Mouse (Mus musculus): ENCODE measurements around the gene Capzb. TPM values are rescaled to one million over a fixed set of nuclear protein-coding genes. Genes with fewer than 3 reads are reported as not detected.
A peak's percentile ranks its signal among the peaks of the same experiment; 100 is the strongest.

Capzb gene
- total RNA-seq, 2 experiments from 2014 or later = 35.6 to 94.3 TPM

DNA sequence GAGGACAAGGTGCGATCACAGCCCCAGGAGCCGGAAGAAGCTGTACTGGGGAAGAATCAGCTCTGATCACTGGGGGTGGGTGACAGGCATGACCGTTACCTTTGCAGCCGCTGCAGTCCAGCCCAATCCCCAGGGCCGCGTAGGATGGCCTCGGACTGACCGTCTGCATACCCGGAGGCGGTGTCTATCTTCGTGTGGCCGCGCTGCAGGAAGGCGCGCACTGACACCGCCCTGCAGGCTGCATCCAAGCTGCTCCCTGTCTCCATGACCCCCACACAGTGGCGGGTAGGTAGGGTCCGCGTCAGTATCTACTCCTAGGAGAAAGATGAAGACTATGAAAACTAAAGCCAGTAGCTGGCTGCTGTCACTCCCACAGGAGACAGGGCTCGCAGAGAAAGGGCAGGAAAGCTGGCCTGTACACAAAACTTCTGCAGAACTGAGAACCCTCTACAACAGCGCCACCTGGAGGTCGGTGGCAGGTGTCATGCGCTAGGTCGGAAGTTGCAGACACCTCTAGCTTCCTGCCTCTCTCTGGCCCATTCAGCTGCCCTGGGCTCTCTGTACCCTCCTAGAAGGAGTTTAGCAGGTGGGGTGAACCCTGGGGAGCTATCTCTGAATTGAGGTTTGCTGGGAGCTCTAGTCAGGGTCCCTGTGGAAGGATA lies 144.3 kb downstream of the Capzb start:
- ATAC-seq (replicated peaks; ENCODE audit: low FRiP score, poor library complexity, severe bottlenecking) = peak; percentile 81

- no peak for ATAC-seq (replicated peaks; ENCODE audit: low FRiP score, poor library complexity, severe bottlenecking)
Measured at GRCm38 (mm10) chr4:139338145-139338544, 145.4 kb downstream of the Capzb start.

GRCm38 (mm10) chr4:139340835-139341234 lies 148.1 kb downstream of the Capzb start:
- no peak for ATAC-seq (replicated peaks; ENCODE audit: low FRiP score, poor library complexity, severe bottlenecking)

Other genes starting within 250 kb of the Capzb start
- not detected in 2 replicates for gene Rnf186, start 225.8 kb upstream of the Capzb start, total RNA-seq (2015; ENCODE audit: low replicate concordance)
- gene Rnf186, start 225.8 kb upstream of the Capzb start, total RNA-seq (2017; ENCODE audit: low replicate concordance) = not detected in 2 replicates
- gene Tmco4, start 220.0 kb upstream of the Capzb start, total RNA-seq (2015; ENCODE audit: low replicate concordance) = 0.42 and 1.8 TPM in 2 replicates
- 1.1 and 2.1 TPM in 2 replicates for gene Tmco4, start 220.0 kb upstream of the Capzb start, total RNA-seq (2017; ENCODE audit: low replicate concordance)
- not detected in 2 replicates for gene Htr6, start 117.3 kb upstream of the Capzb start, total RNA-seq (2015; ENCODE audit: low replicate concordance)
- not detected in 2 replicates for gene Htr6, start 117.3 kb upstream of the Capzb start, total RNA-seq (2017; ENCODE audit: low replicate concordance)
- not detected in 2 replicates for gene Nbl1, start 99.9 kb upstream of the Capzb start, total RNA-seq (2015; ENCODE audit: low replicate concordance)
- not detected in 2 replicates for gene Nbl1, start 99.9 kb upstream of the Capzb start, total RNA-seq (2017; ENCODE audit: low replicate concordance)
- gene Minos1, start 61.8 kb upstream of the Capzb start, total RNA-seq (2015; ENCODE audit: low replicate concordance) = 134 and 193 TPM in 2 replicates
- 116 and 230 TPM in 2 replicates for gene Minos1, start 61.8 kb upstream of the Capzb start, total RNA-seq (2017; ENCODE audit: low replicate concordance)
- 4.3 and 10.5 TPM in 2 replicates for gene Pqlc2, start 117.8 kb downstream of the Capzb start, total RNA-seq (2015; ENCODE audit: low replicate concordance)
- 1.1 and 4.5 TPM in 2 replicates for gene Pqlc2, start 117.8 kb downstream of the Capzb start, total RNA-seq (2017; ENCODE audit: low replicate concordance)
- gene Akr7a5, start 117.8 kb downstream of the Capzb start, total RNA-seq (2015; ENCODE audit: low replicate concordance) = 4.0 TPM in 1 of 2 replicates, not detected in the other
- gene Akr7a5, start 117.8 kb downstream of the Capzb start, total RNA-seq (2017; ENCODE audit: low replicate concordance) = 1.2 TPM in 1 of 2 replicates, not detected in the other
- 29.2 and 30.6 TPM in 2 replicates for gene Mrto4, start 159.7 kb downstream of the Capzb start, total RNA-seq (2015; ENCODE audit: low replicate concordance)
- 9.9 and 11.1 TPM in 2 replicates for gene Mrto4, start 159.7 kb downstream of the Capzb start, total RNA-seq (2017; ENCODE audit: low replicate concordance)
- 8.0 and 14.4 TPM in 2 replicates for gene Emc1, start 159.7 kb downstream of the Capzb start, total RNA-seq (2015; ENCODE audit: low replicate concordance)
- gene Emc1, start 159.7 kb downstream of the Capzb start, total RNA-seq (2017; ENCODE audit: low replicate concordance) = 23.4 and 42.7 TPM in 2 replicates
- gene Ubr4, start 159.7 kb downstream of the Capzb start, total RNA-seq (2015; ENCODE audit: low replicate concordance) = 141 and 175 TPM in 2 replicates
- 117 and 123 TPM in 2 replicates for gene Ubr4, start 159.7 kb downstream of the Capzb start, total RNA-seq (2017; ENCODE audit: low replicate concordance)